Mouse (Mus musculus): Measurements from ENCODE around the gene Syne3. TPM values are rescaled to one million over a fixed set of nuclear protein-coding genes. Genes with fewer than 3 reads are reported as not detected.

Syne3 gene
- polyA plus RNA-seq, 1 experiment from 2014 or later, result 0.21 TPM

GRCm38 (mm10) chr12:105003715-105004114, 5.9 kb downstream of the Syne3 start:
- DNase-seq (ENCODE audit: low spot score), result no peak
- Histone ChIP-seq H3K27ac (no peak overlapping the region), H3K27me3 (ENCODE audit: insufficient read depth, poor library complexity, severe bottlenecking) (peaks cover 93% of the 10 kb centered on the region), H3K4me1 (peaks cover 7% of the 10 kb centered on the region), H3K4me3 (no peak overlapping the region), H3K36me3 (no peaks in the 10 kb centered on the region), H3K9me3 (no peaks in the 10 kb centered on the region)
- 77% methylated on average over 3 of the region's 3 CpGs for WGBS

GRCm38 (mm10) chr12:105003158-105003557, 6.5 kb downstream of the Syne3 start:
- DNase-seq (ENCODE audit: low spot score), result no peak
- H3K4me1 ChIP-seq, result peaks cover 3% of the 10 kb centered on the region; the same call in 1 of the 2 replicates
- WGBS, result 51% methylated on average over 9 of the region's 9 CpGs
- no peak overlapping the region for H3K4me3 ChIP-seq
- peaks cover 91% of the 10 kb centered on the region for H3K27me3 ChIP-seq (ENCODE audit: insufficient read depth, poor library complexity, severe bottlenecking)
- H3K36me3 ChIP-seq, result no peaks in the 10 kb centered on the region
- no peaks in the 10 kb centered on the region for H3K9me3 ChIP-seq
- H3K27ac ChIP-seq, result no peak overlapping the region

GRCm38 (mm10) chr12:105002340-105003132, 7.1 kb downstream of the Syne3 start:
- WGBS, result 68% methylated on average over 10 of the region's 10 CpGs
- H3K9me3 ChIP-seq, result no peaks in the 10 kb centered on the region
- peaks cover 3% of the 10 kb centered on the region; the same call in 1 of the 2 replicates for H3K4me1 ChIP-seq
- peaks cover 89% of the 10 kb centered on the region for H3K27me3 ChIP-seq (ENCODE audit: insufficient read depth, poor library complexity, severe bottlenecking)
- no peaks in the 10 kb centered on the region for H3K36me3 ChIP-seq
- H3K4me3 ChIP-seq, result no peak overlapping the region
- H3K27ac ChIP-seq, result no peak overlapping the region
- no peak for DNase-seq (ENCODE audit: low spot score)

GRCm38 (mm10) chr12:105001317-105001716, 8.3 kb downstream of the Syne3 start:
- WGBS, result 79% methylated on average over 9 of the region's 9 CpGs
- Histone ChIP-seq H3K27me3 (ENCODE audit: insufficient read depth, poor library complexity, severe bottlenecking) (peaks cover 83% of the 10 kb centered on the region), H3K4me1 (peaks cover 3% of the 10 kb centered on the region; the same call in 1 of the 2 replicates), H3K27ac (no peak overlapping the region), H3K9me3 (no peaks in the 10 kb centered on the region), H3K4me3 (no peak overlapping the region), H3K36me3 (no peaks in the 10 kb centered on the region)
- no peak for DNase-seq (ENCODE audit: low spot score)

GRCm38 (mm10) chr12:105000487-105001283, 8.9 kb downstream of the Syne3 start:
- peaks cover 3% of the 10 kb centered on the region; the same call in 1 of the 2 replicates for H3K4me1 ChIP-seq
- WGBS, result 71% methylated on average over 9 of the region's 9 CpGs
- no peak overlapping the region for H3K27ac ChIP-seq
- H3K27me3 ChIP-seq (ENCODE audit: insufficient read depth, poor library complexity, severe bottlenecking), result peaks cover 77% of the 10 kb centered on the region
- H3K4me3 ChIP-seq, result no peak overlapping the region
- no peak for DNase-seq (ENCODE audit: low spot score)
- no peaks in the 10 kb centered on the region for H3K9me3 ChIP-seq
- no peaks in the 10 kb centered on the region for H3K36me3 ChIP-seq

GRCm38 (mm10) chr12:104999171-104999570, 10.4 kb downstream of the Syne3 start:
- H3K27me3 ChIP-seq (ENCODE audit: insufficient read depth, poor library complexity, severe bottlenecking), result peaks cover 76% of the 10 kb centered on the region
- H3K36me3 ChIP-seq, result no peaks in the 10 kb centered on the region
- no peak for DNase-seq (ENCODE audit: low spot score)
- no peak overlapping the region for H3K4me3 ChIP-seq
- H3K9me3 ChIP-seq, result no peaks in the 10 kb centered on the region
- H3K27ac ChIP-seq, result no peak overlapping the region
- WGBS, result 64% methylated on average over 8 of the region's 8 CpGs
- peaks cover 3% of the 10 kb centered on the region for H3K4me1 ChIP-seq

- H3K9me3 ChIP-seq, result no peaks in the 10 kb centered on the region
- WGBS, result 52% methylated on average over 6 of the region's 6 CpGs
- H3K4me3 ChIP-seq, result no peak overlapping the region
- no peaks in the 10 kb centered on the region for H3K36me3 ChIP-seq
- no peak overlapping the region for H3K27ac ChIP-seq
- peaks cover 3% of the 10 kb centered on the region for H3K4me1 ChIP-seq
- no peak for DNase-seq (ENCODE audit: low spot score)
- peaks cover 74% of the 10 kb centered on the region for H3K27me3 ChIP-seq (ENCODE audit: insufficient read depth, poor library complexity, severe bottlenecking)
Measured at GRCm38 (mm10) chr12:104998541-104998940, 11.1 kb downstream of the Syne3 start.

- H3K27me3 ChIP-seq (ENCODE audit: insufficient read depth, poor library complexity, severe bottlenecking), result peaks cover 68% of the 10 kb centered on the region
- H3K27ac ChIP-seq, result no peak overlapping the region
- DNase-seq (ENCODE audit: low spot score), result no peak
- peaks cover under 1% of the 10 kb centered on the region for H3K4me1 ChIP-seq
- 75% methylated on average over 10 of the region's 10 CpGs for WGBS
- H3K4me3 ChIP-seq, result no peak overlapping the region
- H3K36me3 ChIP-seq, result no peaks in the 10 kb centered on the region
- no peaks in the 10 kb centered on the region for H3K9me3 ChIP-seq
Measured at GRCm38 (mm10) chr12:104997641-104998293, 11.8 kb downstream of the Syne3 start.

- H3K4me1 ChIP-seq, result no peaks in the 10 kb centered on the region; the same call in 1 of the 2 replicates
- peaks cover 69% of the 10 kb centered on the region for H3K27me3 ChIP-seq (ENCODE audit: insufficient read depth, poor library complexity, severe bottlenecking)
- H3K36me3 ChIP-seq, result no peaks in the 10 kb centered on the region
- H3K9me3 ChIP-seq, result no peaks in the 10 kb centered on the region
- H3K27ac ChIP-seq, result no peak overlapping the region
- DNase-seq (ENCODE audit: low spot score), result no peak
- 86% methylated on average over 10 of the region's 10 CpGs for WGBS
- H3K4me3 ChIP-seq, result no peak overlapping the region
Measured at GRCm38 (mm10) chr12:104997159-104997558, 12.4 kb downstream of the Syne3 start.

GRCm38 (mm10) chr12:104996012-104996728, 13.4 kb downstream of the Syne3 start:
- no peak for DNase-seq (ENCODE audit: low spot score)
- no peaks in the 10 kb centered on the region for H3K36me3 ChIP-seq
- H3K9me3 ChIP-seq, result no peaks in the 10 kb centered on the region
- no peaks in the 10 kb centered on the region; the same call in 1 of the 2 replicates for H3K4me1 ChIP-seq
- H3K4me3 ChIP-seq, result no peak overlapping the region
- H3K27me3 ChIP-seq (ENCODE audit: insufficient read depth, poor library complexity, severe bottlenecking), result peaks cover 59% of the 10 kb centered on the region
- 83% methylated on average over 9 of the region's 9 CpGs for WGBS
- H3K27ac ChIP-seq, result no peak overlapping the region

- H3K27ac ChIP-seq, result no peak overlapping the region
- WGBS, result 75% methylated on average over 12 of the region's 12 CpGs
Measured at GRCm38 (mm10) chr12:104995259-104995876, 14.2 kb downstream of the Syne3 start.

GRCm38 (mm10) chr12:104992838-104993237, 16.8 kb downstream of the Syne3 start:
- H3K27me3 ChIP-seq (ENCODE audit: insufficient read depth, poor library complexity, severe bottlenecking), result peaks cover 33% of the 10 kb centered on the region
- no peak overlapping the region for H3K4me3 ChIP-seq
- no peak overlapping the region for H3K27ac ChIP-seq
- no peak for DNase-seq (ENCODE audit: low spot score)
- WGBS, result 79% methylated on average over 8 of the region's 8 CpGs
- H3K4me1 ChIP-seq, result no peaks in the 10 kb centered on the region; the same call in 1 of the 2 replicates
- no peaks in the 10 kb centered on the region for H3K36me3 ChIP-seq
- H3K9me3 ChIP-seq, result no peaks in the 10 kb centered on the region

More at GRCm38 (mm10) chr12:104995259-104995876, 14.2 kb downstream of the Syne3 start:
- Histone ChIP-seq H3K4me1 (no peaks in the 10 kb centered on the region; the same call in 1 of the 2 replicates), H3K9me3 (no peaks in the 10 kb centered on the region), H3K4me3 (no peak overlapping the region), H3K36me3 (no peaks in the 10 kb centered on the region), H3K27me3 (ENCODE audit: insufficient read depth, poor library complexity, severe bottlenecking) (peaks cover 52% of the 10 kb centered on the region)
- no peak for DNase-seq (ENCODE audit: low spot score)
